Mouse (Mus musculus): Measurements from ENCODE around the gene Tmem54. TPM values are rescaled to one million over a fixed set of nuclear protein-coding genes. Genes with fewer than 3 reads are reported as not detected.
A peak's percentile ranks its signal among the peaks of the same experiment; 100 is the strongest.

The Tmem54 gene
- polyA plus RNA-seq, 1 experiment from 2014 or later: not detected

DNA sequence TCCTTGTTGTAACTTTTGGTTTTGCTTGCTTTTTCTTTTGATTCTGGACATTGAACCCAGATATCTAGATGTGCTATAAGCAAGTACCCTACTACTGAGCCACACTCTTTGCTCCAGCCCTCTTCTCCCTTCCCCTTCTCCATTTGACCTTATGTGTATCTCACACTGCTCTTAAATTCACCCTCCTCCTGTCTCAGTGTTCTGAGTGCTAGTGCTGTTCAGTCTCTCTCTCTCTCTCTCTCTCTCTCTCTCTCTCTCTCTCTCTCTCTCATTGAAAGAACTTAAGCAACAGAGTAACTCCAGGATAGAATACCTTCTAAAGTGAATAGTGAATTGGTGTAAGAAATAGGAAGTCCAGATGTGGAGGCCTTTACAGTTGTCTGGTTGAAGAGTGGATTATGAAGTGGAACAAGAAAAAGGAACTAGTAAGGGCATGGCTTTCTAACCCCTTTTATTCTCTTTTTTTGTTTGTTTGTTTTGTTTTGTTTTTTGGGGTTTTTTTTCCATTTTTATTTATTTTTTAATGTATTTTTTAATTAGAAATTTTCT lies 39.6 kb upstream of the Tmem54 start:
- Histone ChIP-seq H3K4me1 (ENCODE audit: control insufficient read depth, insufficient read depth, low read length) (no peaks in the 10 kb centered on the region), H3K36me3 (ENCODE audit: control insufficient read depth, insufficient read depth, low read length) (no peaks in the 10 kb centered on the region), H3K27me3 (replicated peaks; ENCODE audit: control insufficient read depth, insufficient read depth, low read length) (no peaks in the 10 kb centered on the region)

DNA sequence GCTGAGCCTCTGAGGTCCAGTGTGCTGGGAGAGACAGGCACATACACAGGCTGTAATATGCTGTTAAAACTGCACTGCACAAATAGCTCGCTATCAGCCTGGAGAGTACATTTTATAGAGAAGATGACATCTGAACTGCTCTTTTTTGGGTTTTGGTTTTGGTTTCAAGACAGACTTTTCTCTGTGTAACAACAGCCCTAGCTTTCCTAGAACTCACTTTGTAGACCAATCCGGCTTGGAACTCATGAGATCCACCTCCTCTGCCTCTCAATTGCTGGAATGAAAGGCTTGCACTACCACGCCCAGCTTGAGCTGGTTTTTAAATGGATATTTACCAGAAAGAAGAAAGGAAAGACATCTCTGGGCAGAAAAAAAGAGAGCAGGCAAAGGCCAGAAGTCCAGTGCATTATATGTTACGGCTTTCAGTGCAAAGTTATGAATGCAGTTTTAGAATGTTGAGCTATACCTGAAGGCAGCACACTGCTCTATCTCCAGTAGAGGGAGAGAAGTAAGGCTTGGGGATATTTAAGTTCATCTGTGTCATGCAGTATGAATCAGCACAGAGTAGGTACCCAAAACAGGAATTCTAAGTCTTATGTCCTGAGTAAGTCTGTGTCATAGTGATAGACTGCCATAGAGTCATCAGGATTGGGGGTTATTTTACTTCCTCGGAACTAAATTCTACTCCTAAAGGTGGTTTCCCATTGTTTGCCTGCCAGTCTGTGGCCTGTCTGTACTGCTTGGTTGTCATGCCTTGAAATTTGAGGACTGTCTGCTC lies 37.5 kb upstream of the Tmem54 start:
- no peak for ATAC-seq
- Histone ChIP-seq H3K27ac (ENCODE audit: low read depth, low read length) (no peak overlapping the region), H3K4me3 (ENCODE audit: low read depth, low read length) (no peak overlapping the region), H3K4me2 (ENCODE audit: low read length) (no peak overlapping the region), H3K9me3 (replicated peaks; ENCODE audit: control insufficient read depth, low read length) (no peaks in the 10 kb centered on the region), H3K27me3 (replicated peaks; ENCODE audit: control insufficient read depth, insufficient read depth, low read length) (no peaks in the 10 kb centered on the region), H3K4me1 (ENCODE audit: control insufficient read depth, insufficient read depth, low read length) (no peaks in the 10 kb centered on the region), H3K36me3 (ENCODE audit: control insufficient read depth, insufficient read depth, low read length) (no peaks in the 10 kb centered on the region), H3K9ac (ENCODE audit: low read length) (no peak overlapping the region)
- WGBS: 86% methylated on average over 5 of the region's 5 CpGs
- DNase-seq (ENCODE audit: low spot score): no peak

More for the DNA sequence above, 39.6 kb upstream of the Tmem54 start:
- no peak for ATAC-seq
- Histone ChIP-seq H3K4me3 (ENCODE audit: low read depth, low read length) (no peak overlapping the region), H3K4me2 (ENCODE audit: low read length) (no peak overlapping the region), H3K9ac (ENCODE audit: low read length) (no peak overlapping the region), H3K27ac (ENCODE audit: low read depth, low read length) (no peak overlapping the region), H3K9me3 (replicated peaks; ENCODE audit: control insufficient read depth, low read length) (no peaks in the 10 kb centered on the region)
- DNase-seq (ENCODE audit: low spot score): no peak

DNA sequence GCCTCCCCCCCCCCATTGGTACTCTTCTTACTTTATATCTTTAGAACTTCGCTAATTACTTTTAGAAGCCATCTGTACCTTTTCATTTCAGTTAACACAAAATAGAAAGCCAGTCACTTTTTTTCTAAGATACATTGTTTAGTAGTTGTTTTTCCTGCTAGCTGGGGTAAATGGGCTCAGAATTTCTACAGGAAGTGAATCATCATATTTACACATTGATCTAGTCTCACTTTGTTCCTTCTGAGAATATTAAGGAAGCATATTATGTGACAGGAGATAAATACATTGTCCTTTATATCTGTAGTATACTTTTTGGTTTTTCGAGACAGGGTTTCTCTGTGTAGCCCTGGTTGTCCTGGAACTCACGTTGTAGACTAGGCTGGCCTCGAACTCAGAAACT lies 36.5 kb upstream of the Tmem54 start:
- Histone ChIP-seq H3K27me3 (replicated peaks; ENCODE audit: control insufficient read depth, insufficient read depth, low read length) (no peaks in the 10 kb centered on the region), H3K9ac (ENCODE audit: low read length) (no peak overlapping the region), H3K9me3 (replicated peaks; ENCODE audit: control insufficient read depth, low read length) (no peaks in the 10 kb centered on the region), H3K4me2 (ENCODE audit: low read length) (no peak overlapping the region), H3K27ac (ENCODE audit: low read depth, low read length) (no peak overlapping the region), H3K4me1 (ENCODE audit: control insufficient read depth, insufficient read depth, low read length) (no peaks in the 10 kb centered on the region), H3K36me3 (ENCODE audit: control insufficient read depth, insufficient read depth, low read length) (0 out of 2 replicates have a peak, but pooled peaks cover 6% of the 10 kb centered on the region), H3K4me3 (ENCODE audit: low read depth, low read length) (no peak overlapping the region)
- WGBS: 96% methylated on average over 4 of the region's 4 CpGs
- ATAC-seq (no peak), DNase-seq (ENCODE audit: low spot score) (no peak)

DNA sequence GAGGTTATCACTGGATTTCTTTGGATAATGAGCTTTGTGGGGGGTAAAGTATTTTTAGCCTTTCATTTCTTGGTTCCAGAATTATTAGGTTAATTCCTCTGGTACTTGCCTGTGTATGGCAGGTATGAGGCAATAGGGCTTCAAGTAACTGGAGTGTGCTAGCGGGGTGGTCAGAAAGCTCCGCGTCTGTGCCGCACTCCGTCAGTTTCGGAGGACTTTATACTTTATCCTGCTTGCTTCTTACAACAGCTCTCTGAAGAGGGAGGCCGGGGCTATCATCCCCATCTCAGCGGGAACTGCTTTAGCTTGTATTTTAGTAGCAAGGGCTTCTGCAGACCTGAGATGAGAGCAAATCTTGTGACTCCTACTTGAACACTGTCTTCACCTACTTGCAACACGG lies 26.2 kb upstream of the Tmem54 start:
- DNase-seq (ENCODE audit: low spot score) (no peak), ATAC-seq (no peak)
- no peak overlapping the region for H3K4me3 ChIP-seq (ENCODE audit: low read depth, low read length)
- no peak overlapping the region for H3K4me2 ChIP-seq (ENCODE audit: low read length)
- H3K9me3 ChIP-seq (replicated peaks; ENCODE audit: control insufficient read depth, low read length): no peaks in the 10 kb centered on the region
- H3K27ac ChIP-seq (ENCODE audit: low read depth, low read length): no peak overlapping the region
- no peak overlapping the region for H3K9ac ChIP-seq (ENCODE audit: low read length)
- 94% methylated on average over 9 of the region's 9 CpGs for WGBS
- peaks cover 72% of the 10 kb centered on the region for H3K36me3 ChIP-seq (ENCODE audit: control insufficient read depth, insufficient read depth, low read length)
- no peaks in the 10 kb centered on the region for H3K4me1 ChIP-seq (ENCODE audit: control insufficient read depth, insufficient read depth, low read length)
- H3K27me3 ChIP-seq (replicated peaks; ENCODE audit: control insufficient read depth, insufficient read depth, low read length): no peaks in the 10 kb centered on the region

DNA sequence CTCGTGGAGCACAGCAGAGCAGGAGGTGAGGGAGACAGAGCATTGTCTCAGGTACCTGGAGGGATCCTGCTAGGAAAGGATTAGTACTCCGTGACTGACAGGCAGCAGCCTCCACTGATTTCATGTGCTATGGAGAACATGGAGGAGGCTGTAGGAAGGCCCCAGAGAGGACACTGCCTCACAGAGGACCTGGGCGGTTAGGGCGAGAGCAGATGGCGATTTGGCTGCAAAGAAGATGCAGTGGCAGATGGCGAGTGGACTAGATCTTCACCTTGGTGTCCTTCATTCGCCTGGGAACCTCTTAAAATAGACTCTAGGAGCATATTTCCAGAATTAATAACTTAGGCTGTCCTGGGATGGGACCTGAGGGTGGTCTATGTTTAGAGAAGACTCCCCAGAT lies 24.3 kb upstream of the Tmem54 start:
- 0 out of 2 replicates have a peak overlapping the region, but pooled peaks have one; percentile 14 for H3K27ac ChIP-seq (ENCODE audit: low read depth, low read length)

DNA sequence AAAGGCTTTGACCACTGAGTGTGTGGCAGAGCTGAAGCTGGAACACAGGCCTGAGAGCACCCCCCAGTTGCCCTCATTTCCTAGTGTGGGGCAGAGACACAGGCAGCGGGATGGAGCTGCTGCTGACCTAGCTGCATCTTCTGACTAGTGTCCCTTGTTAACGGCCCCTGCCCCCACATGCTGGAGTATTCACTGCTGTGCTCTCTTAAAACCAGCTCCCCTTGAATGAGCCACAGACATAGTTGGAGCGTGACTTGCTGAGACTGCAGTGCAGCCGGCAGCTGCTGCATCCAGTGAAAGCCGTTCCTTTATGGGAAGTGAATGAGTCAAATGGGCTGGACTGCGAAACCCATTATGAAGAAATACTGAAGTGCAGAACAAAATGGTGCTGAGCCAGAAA lies 23.8 kb upstream of the Tmem54 start:
- ATAC-seq: no peak
- DNase-seq (ENCODE audit: low spot score): no peak

More for the DNA sequence above, 24.3 kb upstream of the Tmem54 start:
- DNase-seq (ENCODE audit: low spot score): no peak
- Histone ChIP-seq H3K9me3 (replicated peaks; ENCODE audit: control insufficient read depth, low read length) (no peaks in the 10 kb centered on the region), H3K4me2 (ENCODE audit: low read length) (no peak overlapping the region), H3K36me3 (ENCODE audit: control insufficient read depth, insufficient read depth, low read length) (peaks cover 66% of the 10 kb centered on the region), H3K4me1 (ENCODE audit: control insufficient read depth, insufficient read depth, low read length) (no peaks in the 10 kb centered on the region), H3K9ac (ENCODE audit: low read length) (peak overlapping the region; percentile 8; the same call in 1 of the 2 replicates), H3K4me3 (ENCODE audit: low read depth, low read length) (no peak overlapping the region), H3K27me3 (replicated peaks; ENCODE audit: control insufficient read depth, insufficient read depth, low read length) (no peaks in the 10 kb centered on the region)
- 80% methylated on average over 7 of the region's 7 CpGs for WGBS
- ATAC-seq: no peak

DNA sequence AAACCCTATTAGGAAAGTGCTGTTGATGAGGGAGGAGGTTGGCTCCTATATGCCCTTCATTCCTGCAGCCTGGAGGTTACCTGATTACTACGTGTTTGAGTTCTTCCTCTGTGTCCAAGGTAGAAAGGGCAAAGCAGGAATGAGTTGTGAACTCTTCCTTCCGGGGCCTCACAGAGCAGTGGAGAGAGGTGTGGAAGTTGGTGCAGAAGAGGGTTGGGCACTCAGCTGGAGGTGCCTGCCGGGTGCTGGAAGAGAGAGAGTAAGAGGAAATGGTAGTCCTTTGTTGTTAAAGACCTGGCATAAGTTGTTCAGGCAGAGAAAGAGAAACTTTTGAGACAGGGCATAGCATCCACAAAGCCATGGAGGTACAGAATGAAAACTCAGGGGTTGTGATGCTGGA lies 23.4 kb upstream of the Tmem54 start:
- 89% methylated on average over 3 of the region's 3 CpGs for WGBS
- Histone ChIP-seq H3K4me2 (ENCODE audit: low read length) (no peak overlapping the region), H3K4me3 (ENCODE audit: low read depth, low read length) (no peak overlapping the region), H3K27ac (ENCODE audit: low read depth, low read length) (no peak overlapping the region), H3K9ac (ENCODE audit: low read length) (no peak overlapping the region), H3K27me3 (replicated peaks; ENCODE audit: control insufficient read depth, insufficient read depth, low read length) (no peaks in the 10 kb centered on the region), H3K9me3 (replicated peaks; ENCODE audit: control insufficient read depth, low read length) (no peaks in the 10 kb centered on the region), H3K4me1 (ENCODE audit: control insufficient read depth, insufficient read depth, low read length) (no peaks in the 10 kb centered on the region), H3K36me3 (ENCODE audit: control insufficient read depth, insufficient read depth, low read length) (peaks cover 59% of the 10 kb centered on the region)
- DNase-seq (ENCODE audit: low spot score): no peak
- ATAC-seq: no peak

More for the DNA sequence above, 23.8 kb upstream of the Tmem54 start:
- Histone ChIP-seq H3K4me2 (ENCODE audit: low read length) (no peak overlapping the region), H3K9ac (ENCODE audit: low read length) (peak overlapping the region; percentile 8; the same call in 1 of the 2 replicates), H3K27ac (ENCODE audit: low read depth, low read length) (0 out of 2 replicates have a peak overlapping the region, but pooled peaks have one; percentile 14), H3K9me3 (replicated peaks; ENCODE audit: control insufficient read depth, low read length) (no peaks in the 10 kb centered on the region), H3K4me3 (ENCODE audit: low read depth, low read length) (no peak overlapping the region), H3K36me3 (ENCODE audit: control insufficient read depth, insufficient read depth, low read length) (peaks cover 64% of the 10 kb centered on the region), H3K4me1 (ENCODE audit: control insufficient read depth, insufficient read depth, low read length) (no peaks in the 10 kb centered on the region), H3K27me3 (replicated peaks; ENCODE audit: control insufficient read depth, insufficient read depth, low read length) (no peaks in the 10 kb centered on the region)
- whole genome bisulfite sequencing: 76% methylated on average over 6 of the region's 6 CpGs

DNA sequence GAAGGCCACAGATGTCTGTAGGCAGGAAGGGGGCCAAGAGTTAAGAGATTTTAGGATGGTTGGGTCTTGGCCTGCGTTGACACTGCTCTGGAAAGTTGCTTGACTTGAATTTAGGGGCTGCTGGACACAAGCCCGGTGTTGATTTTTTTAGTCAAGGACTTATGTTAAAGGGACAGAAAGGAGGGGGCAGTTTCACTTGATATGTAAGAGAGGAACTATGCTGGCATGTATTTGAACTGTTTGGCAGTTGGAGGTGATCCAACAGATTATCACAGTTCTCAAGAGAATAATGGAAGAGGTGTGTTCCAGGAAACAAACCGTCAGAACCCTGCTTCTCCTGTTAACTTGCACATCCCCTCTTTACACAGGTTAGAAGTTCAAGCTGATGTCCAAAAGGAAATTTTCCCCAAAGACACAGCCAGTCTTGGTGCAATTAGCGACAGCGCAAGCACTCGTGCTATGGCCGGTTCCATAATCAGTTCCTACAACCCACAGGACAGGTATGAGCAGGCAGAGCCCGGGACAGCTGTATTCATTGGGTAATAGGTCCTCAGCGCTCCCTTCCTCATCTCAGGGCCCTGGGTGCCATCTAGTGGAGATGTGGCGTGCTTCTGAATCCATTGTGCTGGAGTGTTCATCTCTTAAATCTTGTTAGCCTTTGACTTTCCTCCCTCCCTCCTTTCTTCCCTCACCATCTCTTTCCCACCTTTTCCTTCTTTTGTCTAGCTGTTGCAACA lies 22.8 kb upstream of the Tmem54 start:
- H3K9me3 ChIP-seq (replicated peaks; ENCODE audit: control insufficient read depth, low read length): no peaks in the 10 kb centered on the region
- 51% methylated on average over 10 of the region's 10 CpGs for WGBS
- H3K4me1 ChIP-seq (ENCODE audit: control insufficient read depth, insufficient read depth, low read length): no peaks in the 10 kb centered on the region
- H3K27me3 ChIP-seq (replicated peaks; ENCODE audit: control insufficient read depth, insufficient read depth, low read length): no peaks in the 10 kb centered on the region
- H3K4me3 ChIP-seq (ENCODE audit: low read depth, low read length): no peak overlapping the region
- H3K9ac ChIP-seq (ENCODE audit: low read length): no peak overlapping the region
- ATAC-seq (peak; percentile 75), DNase-seq (ENCODE audit: low spot score) (peak; percentile 86)
- H3K4me2 ChIP-seq (ENCODE audit: low read length): no peak overlapping the region
- H3K36me3 ChIP-seq (ENCODE audit: control insufficient read depth, insufficient read depth, low read length): peaks cover 55% of the 10 kb centered on the region
- no peak overlapping the region for H3K27ac ChIP-seq (ENCODE audit: low read depth, low read length)

DNA sequence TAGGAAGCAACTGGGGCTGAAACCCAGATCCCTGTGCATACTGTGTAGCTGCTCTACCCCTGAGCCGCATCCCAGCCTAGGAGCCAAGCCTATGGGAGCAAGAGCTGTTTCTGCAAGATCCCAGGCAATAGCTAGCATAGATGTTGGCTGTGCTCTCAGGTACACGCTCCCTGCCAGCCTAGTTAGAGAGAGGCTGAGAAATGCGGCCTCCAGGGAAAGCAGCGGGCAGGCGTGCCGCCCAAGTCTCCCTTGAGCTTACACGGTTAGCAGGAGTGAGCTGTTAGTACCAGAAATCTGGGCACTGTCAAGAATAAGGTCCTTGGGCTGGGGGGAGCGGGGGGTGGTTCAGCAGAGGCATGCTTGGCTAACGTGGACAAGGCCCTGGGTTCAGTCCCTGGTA lies 20.5 kb upstream of the Tmem54 start:
- Histone ChIP-seq H3K27me3 (replicated peaks; ENCODE audit: control insufficient read depth, insufficient read depth, low read length) (no peaks in the 10 kb centered on the region), H3K9me3 (replicated peaks; ENCODE audit: control insufficient read depth, low read length) (no peaks in the 10 kb centered on the region), H3K36me3 (ENCODE audit: control insufficient read depth, insufficient read depth, low read length) (peaks cover 33% of the 10 kb centered on the region), H3K4me2 (ENCODE audit: low read length) (no peak overlapping the region), H3K27ac (ENCODE audit: low read depth, low read length) (no peak overlapping the region), H3K4me1 (ENCODE audit: control insufficient read depth, insufficient read depth, low read length) (no peaks in the 10 kb centered on the region), H3K9ac (ENCODE audit: low read length) (no peak overlapping the region), H3K4me3 (ENCODE audit: low read depth, low read length) (no peak overlapping the region)
- DNase-seq (ENCODE audit: low spot score) (no peak), ATAC-seq (no peak)
- 91% methylated on average over 9 of the region's 9 CpGs for WGBS

Measured in forebrain, embryonic 14.5 days (tissue).